Mouse (Mus musculus) kidney, adult 2 months (tissue): ENCODE measurements at regions not wholly inside any gene's neighbourhood (a gene's known extent, or its start where the extent isn't known, plus 50 kb on each side); places are given as distances from the start of the nearest gene placed in this dataset.

Experiments
- CTCF ChIP-seq: fragments of 200-500 bp; conservative IDR thresholded peaks from 2 replicates; pipeline ENCODE4 v1.5.1; 2011; ENCODE audit warnings: low read depth, mild to moderate bottlenecking, control low read depth, low read length, moderate library complexity, mixed read lengths; ENCODE audit not compliant: insufficient read depth, insufficient read length
- POLR2A ChIP-seq: fragments of 200-500 bp; IDR thresholded peaks from one replicate; pipeline ENCODE4 v1.6.1; 2011; ENCODE audit warnings: low read depth, low read length, control low read depth

GRCm38 (mm10) chr11:48063719-48064118, 75.0 kb upstream of the Sgcd start:
- no peak for TF ChIP-seq CTCF
- TF ChIP-seq POLR2A, result no peak
